Mouse (Mus musculus) CD4-positive helper T cell, adult 2 months (primary cell): ENCODE measurements at regions not wholly inside any gene's neighbourhood (a gene's known extent, or its start where the extent isn't known, plus 50 kb on each side); places are given as distances from the start of the nearest gene placed in this dataset.

Experiments
- DNase-seq: peaks from one replicate; pipeline ENCODE4 v3.0.0-alpha.2; 2012; ENCODE audit warnings: low read depth, missing footprints, low spot score

DNA sequence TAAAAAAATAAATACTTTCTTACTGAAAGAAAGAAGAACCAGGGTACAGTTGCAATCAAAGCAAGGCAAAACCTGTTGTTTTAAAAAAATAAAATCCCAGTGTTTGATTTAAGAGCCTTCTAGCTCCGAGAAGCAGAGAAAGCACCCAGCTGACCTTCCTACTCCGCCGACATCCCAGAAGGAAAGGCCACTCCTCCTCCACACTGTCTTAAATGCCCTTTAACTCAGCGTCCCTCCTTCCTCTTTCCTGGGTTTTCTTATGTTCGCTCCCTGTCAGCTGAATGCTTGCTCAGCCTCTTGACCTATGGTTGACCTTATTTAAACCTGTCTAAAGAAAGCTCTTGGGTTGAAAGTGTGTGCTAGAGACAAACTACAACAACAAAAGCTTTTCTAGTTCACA is 79.1 kb downstream of the Sptssa start:
- DNase-seq = no peak

DNA sequence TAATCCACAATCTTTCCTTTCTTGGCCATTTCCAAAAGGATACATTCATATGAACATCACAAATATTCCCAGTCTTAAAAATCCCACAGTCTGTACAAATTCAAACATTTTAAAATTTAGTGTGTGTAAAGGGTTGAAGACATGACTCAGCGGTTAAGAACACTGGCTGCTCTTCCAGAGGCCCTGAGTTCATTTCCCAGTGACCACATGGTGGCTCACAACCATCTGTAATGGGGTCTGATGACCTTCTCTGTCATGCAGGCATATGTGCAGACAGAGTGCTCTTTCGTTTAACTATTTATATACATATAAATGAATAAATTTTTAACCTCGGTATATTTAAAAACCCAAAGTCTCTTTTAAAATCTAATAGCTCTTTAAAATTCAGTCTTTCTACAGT is 79.6 kb downstream of the Sptssa start:
- no peak for DNase-seq

- DNase-seq = no peak
These were observed 83.5 kb downstream of the Sptssa start for GRCm38 (mm10) chr12:54572866-54573265.

GRCm38 (mm10) chr12:54568078-54568931 is 88.1 kb downstream of the Sptssa start:
- peak; percentile 80 for DNase-seq

DNA sequence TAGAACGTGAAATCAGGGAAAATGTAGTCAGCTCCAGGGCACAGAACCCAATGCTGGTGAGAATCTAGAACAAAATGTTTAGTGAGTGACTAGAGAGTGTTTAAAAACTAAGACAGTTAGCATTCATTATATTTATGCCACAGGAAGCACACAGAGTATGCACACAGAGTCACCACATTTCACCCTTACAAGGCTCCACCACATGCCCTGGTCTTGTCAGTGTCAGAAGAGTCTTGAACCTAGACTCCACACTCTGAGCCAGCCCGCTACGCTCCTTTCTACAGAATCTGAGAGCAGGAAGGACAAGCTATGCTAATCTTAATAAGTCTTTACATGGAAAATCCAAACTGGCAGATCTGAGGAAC is 89.0 kb downstream of the Sptssa start:
- peak; percentile 56 for DNase-seq

- peak; percentile 77 for DNase-seq
These were observed 89.6 kb downstream of the Sptssa start for GRCm38 (mm10) chr12:54566532-54567425.

- no peak for DNase-seq
These were observed 94.4 kb downstream of the Sptssa start for GRCm38 (mm10) chr12:54561981-54562380.

GRCm38 (mm10) chr12:54558106-54558505 is 98.3 kb downstream of the Sptssa start:
- DNase-seq = peak; percentile 65

DNA sequence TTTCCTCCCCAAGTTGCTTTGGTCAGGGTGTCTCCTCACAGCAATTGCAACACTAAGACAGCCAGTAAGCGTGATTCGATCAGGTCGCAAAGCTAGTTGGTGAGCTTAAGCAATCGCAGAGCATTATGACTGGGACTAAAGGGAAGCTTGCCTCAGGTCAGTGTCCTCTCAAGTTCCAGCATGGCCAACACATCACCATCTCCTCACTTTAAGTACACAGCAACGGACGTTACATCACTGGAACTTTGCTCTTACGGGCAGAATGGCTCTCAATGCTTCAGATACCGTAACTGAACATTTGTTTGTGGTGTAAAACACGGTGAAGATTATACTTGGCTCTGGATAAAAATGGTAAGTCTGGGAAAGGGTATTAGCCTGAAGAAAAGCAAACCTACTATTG is 106.7 kb downstream of the Sptssa start:
- no peak for DNase-seq

DNA sequence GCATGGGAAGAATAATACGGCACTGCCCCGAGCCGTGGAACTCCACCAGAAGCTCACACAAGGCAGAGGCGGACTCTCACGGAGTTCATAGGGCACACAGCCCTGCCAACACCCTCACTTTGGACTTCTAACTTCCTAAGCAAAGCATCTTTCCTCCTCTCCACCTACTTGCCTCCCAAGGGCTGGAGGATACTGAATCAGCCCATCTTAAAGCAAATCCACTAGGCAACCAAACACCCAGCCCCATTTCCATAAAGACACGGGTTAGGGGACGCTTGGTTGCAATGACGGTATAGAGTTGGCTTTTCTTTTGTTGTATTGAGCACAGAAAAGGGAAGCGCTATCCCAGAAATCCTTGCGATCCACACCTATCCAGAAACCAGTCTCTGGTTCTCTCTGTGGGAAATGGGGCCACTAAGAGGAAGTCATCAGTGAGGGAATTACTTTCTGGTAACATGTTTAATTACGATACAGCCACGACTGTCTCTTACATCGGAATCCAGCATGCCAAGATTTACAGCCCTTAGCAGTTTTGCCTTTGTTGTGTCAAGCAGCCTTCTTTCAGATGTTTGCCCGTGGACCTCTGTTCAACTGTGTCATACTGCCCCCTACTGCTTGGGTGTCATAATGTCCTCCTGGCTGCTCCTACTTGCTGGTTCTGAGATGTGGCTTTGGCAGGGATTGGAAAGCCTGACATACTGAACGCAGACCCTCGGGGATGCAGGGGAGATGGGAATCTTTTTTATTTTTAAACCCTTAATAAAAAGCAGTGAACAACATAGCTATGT is 110.4 kb downstream of the Sptssa start:
- peak; percentile 54 for DNase-seq

DNA sequence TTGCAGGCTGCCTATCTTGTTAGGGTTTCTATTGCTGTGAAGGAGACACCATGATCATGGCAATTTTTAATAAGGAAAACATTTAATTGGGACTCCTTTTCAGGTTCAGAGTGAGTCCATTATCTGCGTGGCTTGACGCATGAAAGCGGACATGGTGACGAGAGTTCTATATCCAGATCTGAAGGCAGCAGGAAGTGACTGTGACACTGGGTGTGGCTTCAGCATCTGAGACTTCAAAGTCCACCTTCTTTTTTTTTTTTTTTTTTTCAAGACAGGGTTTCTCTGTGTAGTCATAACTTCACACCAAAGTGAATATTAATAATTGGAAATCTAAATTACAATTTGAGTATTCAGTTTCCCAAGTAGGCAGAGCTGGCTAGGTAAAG is 118.1 kb downstream of the Sptssa start:
- peak; percentile 52 for DNase-seq

DNA sequence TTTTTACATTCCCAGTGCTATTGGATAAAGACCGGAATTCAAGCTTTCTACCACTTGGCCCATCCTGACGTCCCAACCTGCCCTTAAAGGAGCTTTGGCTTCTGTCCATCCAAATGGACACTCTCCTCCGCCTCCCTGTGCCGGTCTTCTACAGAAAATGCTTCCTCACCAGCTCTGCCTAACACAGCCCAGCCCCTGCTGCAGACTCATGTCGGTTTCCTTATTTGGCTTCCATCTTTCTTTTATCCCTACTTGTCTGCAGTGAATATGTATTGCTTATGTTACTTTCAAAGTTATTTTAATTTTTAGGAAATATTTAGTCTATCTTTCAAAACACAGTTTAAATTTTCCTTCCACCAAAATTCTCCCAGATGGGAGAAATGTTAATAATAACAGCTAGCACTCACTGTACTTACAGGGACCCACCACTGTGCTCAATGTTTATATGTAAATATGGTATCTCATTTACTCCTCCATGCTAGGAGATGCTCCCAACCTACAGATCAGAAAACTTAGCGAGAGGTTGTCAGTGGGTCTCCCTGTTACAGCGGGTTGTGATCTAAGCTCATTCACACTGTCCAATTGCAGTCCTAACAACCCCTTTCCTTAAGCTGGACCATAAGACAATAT is 118.6 kb downstream of the Sptssa start:
- no peak for DNase-seq

GRCm38 (mm10) chr12:54537022-54537421 is 119.4 kb downstream of the Sptssa start:
- DNase-seq = no peak

DNA sequence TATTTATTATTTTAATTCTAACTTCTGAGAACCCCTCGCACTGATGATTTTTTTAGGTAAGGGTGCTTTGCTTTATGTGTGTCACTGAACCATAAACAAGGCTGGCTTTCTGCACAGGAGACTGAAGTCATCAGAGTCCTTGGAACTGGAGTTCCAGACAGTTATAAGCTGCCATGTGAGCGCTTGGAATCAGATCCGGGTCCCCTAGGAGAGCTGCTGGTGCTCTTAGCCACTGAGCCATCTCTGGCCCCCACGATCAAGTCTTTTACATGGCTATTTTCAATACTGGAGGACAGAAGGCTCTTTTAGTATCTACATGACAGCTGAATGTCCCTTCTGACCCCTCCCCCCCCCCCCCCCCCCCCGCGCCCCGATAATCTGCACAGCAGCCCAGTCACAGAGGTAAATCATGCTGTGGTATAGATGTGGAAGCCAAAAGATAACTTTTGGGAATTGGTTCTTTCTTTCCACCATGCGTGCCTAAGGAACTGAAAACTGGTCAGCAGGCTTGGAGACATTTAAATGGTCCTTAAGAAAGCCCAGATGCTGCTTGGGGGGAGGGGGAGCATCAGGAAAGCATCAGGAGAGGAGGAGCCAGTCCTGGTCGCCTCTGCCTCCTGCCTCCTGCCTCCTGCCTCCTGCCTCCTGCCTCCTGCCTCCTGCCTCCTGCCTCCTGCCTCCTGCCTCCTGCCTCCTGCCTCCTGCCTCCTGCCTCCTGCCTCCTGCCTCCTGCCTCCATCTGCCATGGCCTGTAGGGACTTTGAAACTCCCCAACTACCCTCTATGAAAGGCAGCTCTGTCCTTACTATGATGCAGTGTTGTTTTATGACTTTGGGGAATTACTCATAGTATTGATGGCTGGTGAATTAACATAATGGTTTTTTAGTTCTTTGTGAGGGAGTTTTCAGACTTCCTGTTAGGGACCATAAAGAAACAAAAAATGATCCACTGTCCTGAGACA is 120.5 kb downstream of the Sptssa start:
- DNase-seq = no peak

DNA sequence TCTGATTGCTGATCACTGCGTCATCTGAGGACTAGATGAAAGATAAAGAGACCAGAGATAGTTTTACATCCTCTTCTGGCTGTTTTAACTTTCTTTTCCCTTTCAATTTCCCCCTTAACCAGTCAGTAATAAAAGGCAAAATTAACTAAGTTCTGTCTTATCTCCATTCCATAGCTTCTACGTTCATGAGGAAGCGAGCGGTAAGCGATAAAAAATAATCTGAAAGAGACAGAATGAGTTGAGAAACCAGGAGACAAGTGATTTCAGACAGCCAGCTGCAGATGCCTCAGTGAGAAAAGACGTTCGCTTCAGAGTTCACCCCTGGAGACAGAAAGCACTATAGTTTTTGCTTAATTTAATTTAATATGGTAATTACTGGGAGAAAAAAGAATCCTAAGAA is 121.5 kb downstream of the Sptssa start:
- DNase-seq = no peak

- DNase-seq = no peak
These were observed 123.2 kb downstream of the Sptssa start for GRCm38 (mm10) chr12:54533134-54533533.

DNA sequence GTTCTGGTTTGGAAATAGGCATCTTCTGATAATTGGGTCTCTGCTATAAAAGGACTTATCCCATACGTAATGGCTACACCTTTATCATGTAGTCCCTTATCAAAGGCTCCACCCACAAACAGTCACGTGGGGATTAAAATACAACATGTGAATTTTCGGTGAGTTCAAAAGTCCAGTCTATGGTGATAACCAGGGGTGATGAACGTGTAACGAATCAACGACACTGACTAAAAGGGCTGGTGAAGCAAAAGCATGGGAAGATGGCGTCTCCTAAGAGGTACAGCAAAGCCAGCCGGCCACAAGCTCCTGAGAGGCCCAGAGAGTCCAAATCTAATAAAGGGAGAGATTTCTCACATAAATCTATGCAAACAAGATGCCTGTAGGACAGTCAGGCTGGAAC is 124.3 kb downstream of the Sptssa start:
- DNase-seq = no peak

GRCm38 (mm10) chr12:54528046-54528445 is 128.3 kb downstream of the Sptssa start:
- DNase-seq = peak; percentile 21

DNA sequence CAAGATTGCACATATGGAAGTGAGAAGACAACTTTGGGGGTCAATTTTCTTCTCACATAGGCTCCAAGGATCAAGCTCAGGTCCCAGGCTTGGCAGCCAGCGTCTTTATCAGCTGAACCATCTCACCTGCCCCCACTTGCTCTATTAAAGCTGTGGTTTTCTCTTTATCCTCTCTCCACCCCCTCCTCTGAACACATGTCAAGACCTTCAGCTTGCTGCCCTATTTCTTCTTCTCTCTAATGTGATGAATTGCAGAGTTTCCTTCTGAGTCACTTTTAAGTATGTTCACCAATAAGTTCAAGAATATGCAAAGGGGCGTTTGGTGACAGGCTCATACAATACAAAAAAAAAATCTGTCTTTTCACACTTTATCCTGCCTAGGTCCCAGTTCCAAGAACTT is 128.8 kb downstream of the Sptssa start:
- no peak for DNase-seq

- DNase-seq = no peak
These were observed 136.0 kb downstream of the Sptssa start for GRCm38 (mm10) chr12:54520406-54520805.
